Mouse (Mus musculus) liver, postnatal 0 days (tissue): Measurements from ENCODE around the gene Supt5. TPM values are rescaled to one million over a fixed set of nuclear protein-coding genes. Genes with fewer than 3 reads are reported as not detected.

Experiments used
- ATAC-seq: fragments of 200-750 bp; cut with Nextera tagmentation; 2 replicates; pipeline ENCODE4 v1.8.0; 2017; ENCODE audit warnings: mild to moderate bottlenecking, moderate library complexity
- DNase-seq: peaks from one replicate; pipeline ENCODE4 v3.0.0-alpha.2; 2016
- H3K27ac ChIP-seq: fragments of 300-500 bp; sonication (generic); 2 replicates; pipeline ENCODE4 v1.5.1; 2014; ENCODE audit warnings: antibody characterized with exemption, moderate library complexity, mild to moderate bottlenecking, low read depth
- H3K27me3 ChIP-seq: fragments of 300-500 bp; sonication (generic); 2 replicates; pipeline ENCODE4 v1.6.1; 2014; ENCODE audit warnings: low read length, control low read depth, mixed read lengths; ENCODE audit not compliant: insufficient read depth
- H3K36me3 ChIP-seq: fragments of 300-500 bp; sonication (generic); replicated peaks from 2 replicates; pipeline ENCODE4 v1.6.1; 2014; ENCODE audit warnings: mild to moderate bottlenecking, control low read depth, low read length, moderate library complexity, mixed read lengths; ENCODE audit not compliant: insufficient read depth
- H3K4me1 ChIP-seq: fragments of 300-500 bp; sonication (generic); 2 replicates; pipeline ENCODE4 v1.6.1; 2014; ENCODE audit warnings: antibody characterized with exemption, mild to moderate bottlenecking, control low read depth; ENCODE audit not compliant: insufficient read depth
- H3K4me2 ChIP-seq: fragments of 300-500 bp; sonication (generic); 2 replicates; pipeline ENCODE4 v1.6.1; 2014; ENCODE audit warnings: low read depth, mild to moderate bottlenecking, low read length, moderate library complexity, mixed read lengths
- H3K4me3 ChIP-seq: fragments of 300-500 bp; sonication (generic); 2 replicates; pipeline ENCODE4 v1.5.1; 2014; ENCODE audit warnings: low read depth, low read length
- H3K9ac ChIP-seq: fragments of 300-500 bp; sonication (generic); replicated peaks from 2 replicates; pipeline ENCODE4 v1.6.1; 2014; ENCODE audit warnings: mild to moderate bottlenecking, moderate library complexity
- H3K9me3 ChIP-seq: fragments of 300-500 bp; sonication (generic); 2 replicates; pipeline ENCODE4 v1.6.1; 2016; ENCODE audit warnings: mild to moderate bottlenecking, control low read depth, low read length, mixed read lengths
- CTCF ChIP-seq: sonication (generic); IDR thresholded peaks from 2 replicates; pipeline ENCODE4 v1.5.1; 2016; ENCODE audit warnings: antibody characterized with exemption, low read depth
- EP300 ChIP-seq: IDR thresholded peaks from 2 replicates; pipeline ENCODE4 v1.6.1; 2016; ENCODE audit warnings: antibody characterized with exemption, low read depth, mild to moderate bottlenecking
- WGBS: fragments of 180-500 bp; shearing (Covaris S2); extraction: QIAGEN DNeasy Blood & Tissue Kit; methylation state at CpG from one replicate; pipeline ENCODE4 v1.1.7; 2014; ENCODE audit not compliant: insufficient replicate concordance; 5-methylcytosine and 5-hydroxymethylcytosine counted together
- polyA plus RNA-seq: library from polyadenylated mRNA; unstranded; fragments of >200 nt; fragmentation: Nextera tagmentation; extraction: Ambion mirVana; gene quantifications from 2 replicates; pipeline ENCODE4 v1.2.1, GENCODE M21; 2015

The Supt5 gene
- polyA plus RNA-seq, 1 experiment from 2014 or later = 21.0 TPM

- peak; percentile 49 for DNase-seq
- no peaks in the 10 kb centered on the region for H3K27me3 ChIP-seq
- no peak overlapping the region for H3K9ac ChIP-seq
- H3K4me2 ChIP-seq = no peak overlapping the region
- WGBS = 60% methylated on average over 6 of the region's 6 CpGs
- TF ChIP-seq EP300 (no peak), CTCF (no peak)
- peak overlapping the region; percentile 100 for H3K27ac ChIP-seq
- peaks cover 65% of the 10 kb centered on the region for H3K4me1 ChIP-seq
- no peaks in the 10 kb centered on the region for H3K9me3 ChIP-seq
- no peak for ATAC-seq
- H3K4me3 ChIP-seq = no peak overlapping the region
- H3K36me3 ChIP-seq = peaks cover 7% of the 10 kb centered on the region
These were observed 45.6 kb upstream of the Supt5 start for GRCm38 (mm10) chr7:28384162-28384561.

GRCm38 (mm10) chr7:28383606-28384005 is 45.1 kb upstream of the Supt5 start:
- Histone ChIP-seq H3K4me3 (no peak overlapping the region), H3K36me3 (peaks cover 5% of the 10 kb centered on the region), H3K27ac (peak overlapping the region; percentile 100), H3K27me3 (no peaks in the 10 kb centered on the region), H3K4me1 (peaks cover 65% of the 10 kb centered on the region), H3K9ac (peak overlapping the region; percentile 77), H3K4me2 (peak overlapping the region; percentile 80), H3K9me3 (no peaks in the 10 kb centered on the region)
- no peak for TF ChIP-seq EP300
- TF ChIP-seq CTCF = no peak
- ATAC-seq (no peak), DNase-seq (no peak)
- WGBS = 65% methylated on average over 4 of the region's 4 CpGs

DNA sequence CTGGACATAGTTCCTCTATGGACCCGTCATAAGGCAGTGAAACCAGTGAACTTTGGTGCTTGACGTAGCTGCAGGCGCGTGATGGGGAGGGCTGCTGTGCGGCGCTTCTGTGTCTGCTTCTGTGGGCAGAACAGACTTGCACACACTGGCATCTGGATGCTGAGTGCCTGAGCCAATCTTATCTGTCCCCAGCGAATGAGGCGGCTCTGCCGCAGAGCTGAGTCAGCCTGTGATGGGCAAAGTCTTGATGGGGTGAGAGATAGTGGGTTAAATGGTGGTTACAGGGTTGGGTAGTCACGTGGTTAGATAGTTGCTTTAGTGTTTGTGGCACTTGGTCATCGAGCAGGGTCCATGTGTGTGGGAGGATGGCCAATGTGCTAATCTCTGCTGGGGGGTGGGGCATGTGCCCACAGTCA is 44.4 kb upstream of the Supt5 start:
- 2% methylated on average over 11 of the region's 11 CpGs for WGBS
- TF ChIP-seq EP300 (peak; percentile 86), CTCF (no peak)
- H3K27me3 ChIP-seq = no peaks in the 10 kb centered on the region
- peak; percentile 65 for ATAC-seq
- no peaks in the 10 kb centered on the region for H3K9me3 ChIP-seq
- H3K9ac ChIP-seq = peak overlapping the region; percentile 77
- peak; percentile 85 for DNase-seq
- peaks cover 3% of the 10 kb centered on the region for H3K36me3 ChIP-seq
- H3K4me1 ChIP-seq = peaks cover 67% of the 10 kb centered on the region
- peak overlapping the region; percentile 80 for H3K4me2 ChIP-seq
- H3K4me3 ChIP-seq = peak overlapping the region; percentile 48
- H3K27ac ChIP-seq = peak overlapping the region; percentile 100

DNA sequence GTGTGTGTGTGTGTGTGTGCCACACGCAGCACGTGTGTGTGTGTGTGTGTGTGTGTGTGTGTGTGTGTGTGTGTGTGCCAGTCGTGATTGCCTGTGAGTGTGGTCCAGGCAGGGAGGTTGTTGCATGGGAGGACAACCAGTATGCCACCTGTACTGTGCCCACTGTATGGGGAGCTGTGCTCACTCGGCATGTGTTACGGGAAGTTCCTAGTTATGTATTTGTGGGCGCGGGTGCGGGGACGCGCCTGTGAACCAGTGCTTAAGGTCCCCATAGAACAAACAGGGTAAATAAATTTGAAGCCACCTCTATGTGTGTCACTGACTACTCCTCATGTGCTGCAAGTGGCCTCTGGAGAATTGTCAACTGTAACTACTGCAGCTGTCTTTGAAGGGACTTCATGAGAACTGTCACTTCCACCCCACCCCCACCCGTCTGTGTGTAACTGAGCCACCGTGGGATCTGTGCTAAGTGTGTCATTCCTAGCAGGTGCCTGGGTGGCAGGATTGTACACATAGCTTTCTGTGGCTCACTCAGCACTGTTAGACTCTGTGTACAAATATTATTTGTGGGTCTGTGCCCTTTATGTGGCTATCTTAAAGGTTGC is 43.9 kb upstream of the Supt5 start:
- DNase-seq (peak; percentile 70), ATAC-seq (peak; percentile 5)
- TF ChIP-seq CTCF = no peak
- TF ChIP-seq EP300 = no peak
- 6% methylated on average over 11 of the region's 12 CpGs for WGBS
- Histone ChIP-seq H3K4me1 (peaks cover 70% of the 10 kb centered on the region), H3K4me3 (peak overlapping the region; percentile 48), H3K27me3 (no peaks in the 10 kb centered on the region), H3K9ac (peak overlapping the region; percentile 77), H3K36me3 (peaks cover 8% of the 10 kb centered on the region), H3K9me3 (no peaks in the 10 kb centered on the region), H3K4me2 (peak overlapping the region; percentile 80), H3K27ac (peak overlapping the region; percentile 100)

- peak overlapping the region; percentile 100 for H3K27ac ChIP-seq
- DNase-seq (peak; percentile 88), ATAC-seq (peak; percentile 26)
- H3K27me3 ChIP-seq = no peaks in the 10 kb centered on the region
- TF ChIP-seq CTCF = no peak
- TF ChIP-seq EP300 = peak; percentile 79
- peak overlapping the region; percentile 77 for H3K9ac ChIP-seq
- peak overlapping the region; percentile 48 for H3K4me3 ChIP-seq
- H3K4me1 ChIP-seq = peaks cover 70% of the 10 kb centered on the region
- WGBS = under 1% methylated on average over 17 of the region's 20 CpGs
- peak overlapping the region; percentile 80 for H3K4me2 ChIP-seq
- peaks cover 13% of the 10 kb centered on the region for H3K36me3 ChIP-seq
- H3K9me3 ChIP-seq = no peaks in the 10 kb centered on the region
These were observed 43.4 kb upstream of the Supt5 start for GRCm38 (mm10) chr7:28381938-28382337.

DNA sequence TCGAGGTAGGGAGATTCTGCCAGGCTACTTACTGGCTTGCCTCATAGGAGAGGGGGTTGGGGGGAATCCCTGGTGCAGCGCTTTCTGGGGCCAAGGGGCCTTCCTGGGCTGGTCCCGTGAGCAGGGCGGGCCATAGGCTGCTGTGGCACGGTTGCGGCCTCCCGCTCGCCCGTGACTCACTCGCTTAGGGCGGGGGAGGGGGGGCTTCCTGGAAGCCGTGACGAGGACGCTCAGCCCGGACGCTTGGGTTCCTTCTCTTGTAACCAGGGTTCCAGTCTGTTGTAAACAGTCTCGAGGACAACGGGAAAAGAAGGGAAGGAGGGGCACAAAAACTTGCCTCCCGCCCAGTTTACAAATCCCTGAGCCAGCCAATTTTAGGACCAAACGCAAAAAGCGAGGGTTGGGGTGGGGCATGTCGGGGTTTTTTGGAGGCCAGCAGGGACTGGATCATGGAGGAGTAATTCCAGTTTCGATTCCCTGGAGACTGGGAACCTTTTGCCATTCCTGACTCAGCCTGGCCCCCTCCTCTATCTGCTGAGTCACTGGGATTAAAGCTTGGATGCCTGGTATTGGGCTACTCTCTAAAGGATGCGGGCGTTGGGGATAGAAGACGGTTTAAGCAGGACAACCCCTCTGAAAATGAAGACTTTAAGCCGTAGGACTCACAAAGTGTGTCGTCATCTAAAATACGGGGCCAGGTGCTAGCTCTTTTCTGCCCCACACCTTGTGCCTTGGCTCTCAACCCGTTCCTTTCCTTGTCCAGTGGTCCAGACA is 42.7 kb upstream of the Supt5 start:
- Histone ChIP-seq H3K36me3 (peaks cover 14% of the 10 kb centered on the region), H3K4me1 (peaks cover 72% of the 10 kb centered on the region), H3K4me2 (peak overlapping the region; percentile 80), H3K27me3 (no peaks in the 10 kb centered on the region), H3K9me3 (no peaks in the 10 kb centered on the region), H3K9ac (peak overlapping the region; percentile 77), H3K4me3 (peak overlapping the region; percentile 48), H3K27ac (peak overlapping the region; percentile 100)
- ATAC-seq (peak; percentile 24), DNase-seq (peak; percentile 91)
- TF ChIP-seq EP300 = peak; percentile 93
- TF ChIP-seq CTCF = no peak
- WGBS = 3% methylated on average over 30 of the region's 30 CpGs
